Mouse (Mus musculus): ENCODE measurements around the gene Rab13. TPM values are rescaled to one million over a fixed set of nuclear protein-coding genes. Genes with fewer than 3 reads are reported as not detected.

Gene Rab13
- polyA plus RNA-seq, 1 experiment from 2014 or later, result 23.1 TPM

GRCm38 (mm10) chr3:90253653-90254418 lies 40.3 kb downstream of the Rab13 start, which contains the start of gene Crtc2:
Crtc2 (plus strand) TSS chr3:90254163.
- Histone ChIP-seq H3K36me3 (ENCODE audit: control insufficient read depth, insufficient read depth) (peaks cover 27% of the 10 kb centered on the region), H3K9me3 (ENCODE audit: control insufficient read depth) (no peaks in the 10 kb centered on the region), H3K4me2 (replicated peaks; ENCODE audit: low read depth) (peak within 1 kb of the TSS; percentile 74), H3K4me3 (ENCODE audit: low read depth, low read length) (peak within 1 kb of the TSS; percentile 91), H3K9ac (ENCODE audit: low read depth, low read length) (peak within 1 kb of the TSS; percentile 85), H3K27me3 (replicated peaks; ENCODE audit: control insufficient read depth, insufficient read depth, low read length) (no peaks in the 10 kb centered on the region), H3K27ac (ENCODE audit: low read depth, low read length) (peak within 1 kb of the TSS; percentile 81), H3K4me1 (replicated peaks; ENCODE audit: control insufficient read depth, insufficient read depth, low read length) (0 out of 2 replicates have a peak, but pooled peaks cover 4% of the 10 kb centered on the region)
- ATAC-seq, result peak; percentile 96
- WGBS, result under 1% methylated on average over 39 of the region's 40 CpGs
- TF ChIP-seq CTCF (IDR thresholded peaks at IDR 0.05; ENCODE audit: low read depth), result no peak

DNA sequence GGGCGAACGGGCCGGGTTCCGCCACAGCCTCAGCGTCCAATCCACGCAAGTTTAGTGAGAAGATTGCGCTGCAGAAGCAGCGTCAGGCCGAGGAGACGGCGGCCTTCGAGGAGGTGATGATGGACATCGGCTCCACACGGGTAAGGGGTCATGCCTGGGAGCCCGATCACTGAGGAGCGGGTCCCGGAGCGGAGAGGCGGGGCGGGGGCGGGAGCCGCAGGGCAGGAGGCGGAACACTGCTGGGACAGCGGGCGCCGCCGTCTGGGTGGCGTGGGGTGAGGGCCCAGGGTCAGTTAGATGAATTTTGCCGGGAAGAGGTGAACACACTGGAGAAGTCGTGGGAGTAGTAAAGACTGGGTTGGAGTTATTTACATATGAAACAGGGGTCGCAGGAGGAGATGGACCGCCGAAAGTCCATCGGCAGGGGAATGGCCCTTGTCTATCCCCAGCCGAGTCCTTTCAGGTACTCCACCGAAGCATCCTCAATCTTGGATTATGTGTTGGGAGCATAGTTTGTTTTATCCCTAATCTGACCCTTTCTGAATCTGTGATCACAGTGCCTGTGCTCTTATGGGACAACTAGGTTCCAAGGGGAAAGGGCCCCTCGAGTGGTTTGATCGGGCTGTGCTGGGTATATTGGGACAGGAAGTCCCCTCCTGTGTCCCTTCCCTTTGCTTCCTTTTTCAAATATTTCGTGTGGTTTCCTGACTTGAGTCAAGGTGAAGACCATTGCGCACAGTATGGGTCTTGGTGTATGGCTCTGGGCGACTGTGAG lies 41.1 kb downstream of the Rab13 start:
- Histone ChIP-seq H3K9ac (ENCODE audit: low read depth, low read length) (peak overlapping the region; percentile 85), H3K4me1 (replicated peaks; ENCODE audit: control insufficient read depth, insufficient read depth, low read length) (0 out of 2 replicates have a peak, but pooled peaks cover 4% of the 10 kb centered on the region), H3K36me3 (ENCODE audit: control insufficient read depth, insufficient read depth) (peaks cover 34% of the 10 kb centered on the region), H3K4me2 (replicated peaks; ENCODE audit: low read depth) (peak overlapping the region; percentile 74), H3K27ac (ENCODE audit: low read depth, low read length) (peak overlapping the region; percentile 81), H3K9me3 (ENCODE audit: control insufficient read depth) (no peaks in the 10 kb centered on the region), H3K4me3 (ENCODE audit: low read depth, low read length) (peak overlapping the region; percentile 91), H3K27me3 (replicated peaks; ENCODE audit: control insufficient read depth, insufficient read depth, low read length) (no peaks in the 10 kb centered on the region)
- WGBS, result under 1% methylated on average over 41 of the region's 41 CpGs
- peak; percentile 53 for ATAC-seq
- peak; percentile 38 for TF ChIP-seq CTCF (IDR thresholded peaks at IDR 0.05; ENCODE audit: low read depth)

DNA sequence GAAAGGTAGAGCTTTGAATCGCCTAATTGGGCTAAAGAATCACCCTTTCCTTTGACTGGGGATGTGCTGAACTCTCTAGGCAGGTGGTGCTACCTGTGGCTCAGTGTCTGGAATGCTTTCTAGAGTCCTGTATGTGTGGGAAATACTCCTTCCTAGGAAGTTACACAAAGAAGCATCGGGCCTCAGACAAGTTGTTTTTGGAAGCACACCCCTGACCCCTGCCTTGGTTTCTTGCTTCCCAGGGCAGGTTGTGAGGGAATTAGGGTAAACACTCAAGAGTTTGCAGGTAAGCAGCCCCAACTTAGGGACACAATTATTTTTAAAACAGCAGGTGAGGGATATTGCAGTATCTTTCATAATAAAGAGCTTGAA lies 41.7 kb downstream of the Rab13 start:
- ATAC-seq, result no peak
- H3K27ac ChIP-seq (ENCODE audit: low read depth, low read length), result 0 out of 2 replicates have a peak overlapping the region, but pooled peaks have one; percentile 81
- WGBS, result 8% methylated on average over 2 of the region's 2 CpGs

GRCm38 (mm10) chr3:90255784-90256353 lies 42.4 kb downstream of the Rab13 start:
- H3K4me1 ChIP-seq (replicated peaks; ENCODE audit: control insufficient read depth, insufficient read depth, low read length), result 0 out of 2 replicates have a peak, but pooled peaks cover 4% of the 10 kb centered on the region
- H3K36me3 ChIP-seq (ENCODE audit: control insufficient read depth, insufficient read depth), result peaks cover 40% of the 10 kb centered on the region
- no peak for ATAC-seq
- no peak overlapping the region for H3K4me3 ChIP-seq (ENCODE audit: low read depth, low read length)
- no peak overlapping the region for H3K9ac ChIP-seq (ENCODE audit: low read depth, low read length)
- WGBS, result 90% methylated on average over 14 of the region's 14 CpGs
- H3K27me3 ChIP-seq (replicated peaks; ENCODE audit: control insufficient read depth, insufficient read depth, low read length), result no peaks in the 10 kb centered on the region
- no peaks in the 10 kb centered on the region for H3K9me3 ChIP-seq (ENCODE audit: control insufficient read depth)
- no peak overlapping the region for H3K27ac ChIP-seq (ENCODE audit: low read depth, low read length)
- TF ChIP-seq CTCF (IDR thresholded peaks at IDR 0.05; ENCODE audit: low read depth), result no peak
- no peak overlapping the region for H3K4me2 ChIP-seq (replicated peaks; ENCODE audit: low read depth)

More for the DNA sequence above, 41.7 kb downstream of the Rab13 start:
- TF ChIP-seq CTCF (IDR thresholded peaks at IDR 0.05; ENCODE audit: low read depth), result no peak
- Histone ChIP-seq H3K36me3 (ENCODE audit: control insufficient read depth, insufficient read depth) (peaks cover 40% of the 10 kb centered on the region), H3K9me3 (ENCODE audit: control insufficient read depth) (no peaks in the 10 kb centered on the region), H3K4me2 (replicated peaks; ENCODE audit: low read depth) (peak overlapping the region; percentile 74), H3K27me3 (replicated peaks; ENCODE audit: control insufficient read depth, insufficient read depth, low read length) (no peaks in the 10 kb centered on the region), H3K4me3 (ENCODE audit: low read depth, low read length) (peak overlapping the region; percentile 91), H3K4me1 (replicated peaks; ENCODE audit: control insufficient read depth, insufficient read depth, low read length) (0 out of 2 replicates have a peak, but pooled peaks cover 4% of the 10 kb centered on the region), H3K9ac (ENCODE audit: low read depth, low read length) (peak overlapping the region; percentile 85; the same call in 1 of the 2 replicates)

GRCm38 (mm10) chr3:90256731-90257530 lies 43.4 kb downstream of the Rab13 start:
- 91% methylated on average over 19 of the region's 19 CpGs for WGBS
- Histone ChIP-seq H3K27me3 (replicated peaks; ENCODE audit: control insufficient read depth, insufficient read depth, low read length) (no peaks in the 10 kb centered on the region), H3K27ac (ENCODE audit: low read depth, low read length) (no peak overlapping the region), H3K9ac (ENCODE audit: low read depth, low read length) (no peak overlapping the region), H3K9me3 (ENCODE audit: control insufficient read depth) (no peaks in the 10 kb centered on the region), H3K36me3 (ENCODE audit: control insufficient read depth, insufficient read depth) (peaks cover 41% of the 10 kb centered on the region), H3K4me3 (ENCODE audit: low read depth, low read length) (no peak overlapping the region), H3K4me1 (replicated peaks; ENCODE audit: control insufficient read depth, insufficient read depth, low read length) (0 out of 2 replicates have a peak, but pooled peaks cover 4% of the 10 kb centered on the region), H3K4me2 (replicated peaks; ENCODE audit: low read depth) (no peak overlapping the region)
- no peak for ATAC-seq
- no peak for TF ChIP-seq CTCF (IDR thresholded peaks at IDR 0.05; ENCODE audit: low read depth)
